Mouse (Mus musculus) liver (tissue): ENCODE data around the gene Timm8a2.
A peak's percentile ranks its signal among the peaks of the same experiment; 100 is the strongest.

Source experiments
- DNase-seq: peaks from one replicate; pipeline ENCODE4 v3.0.0-alpha.2; 2020; ENCODE audit warnings: mixed read lengths

Gene Timm8a2

GRCm38 (mm10) chr14:122034451-122034850 is at the start of gene Timm8a2:
Gene Timm8a2 (plus strand): TSS chr14:122034674.
- no peak for DNase-seq

GRCm38 (mm10) chr14:121985477-121985876 is 49.0 kb upstream of the Timm8a2 start:
- DNase-seq: no peak

GRCm38 (mm10) chr14:121986028-121986427 is 48.4 kb upstream of the Timm8a2 start:
- DNase-seq: no peak

GRCm38 (mm10) chr14:121987287-121987686 is 47.2 kb upstream of the Timm8a2 start:
- no peak for DNase-seq

- no peak for DNase-seq
These were observed 46.8 kb upstream of the Timm8a2 start for GRCm38 (mm10) chr14:121987691-121988090.

GRCm38 (mm10) chr14:121989331-121989730 is 45.1 kb upstream of the Timm8a2 start:
- no peak for DNase-seq

GRCm38 (mm10) chr14:121989869-121990268 is 44.6 kb upstream of the Timm8a2 start:
- no peak for DNase-seq

GRCm38 (mm10) chr14:121990897-121991296 is 43.6 kb upstream of the Timm8a2 start:
- no peak for DNase-seq

- no peak for DNase-seq
These were observed 42.6 kb upstream of the Timm8a2 start for GRCm38 (mm10) chr14:121991921-121992320.

- DNase-seq: no peak
These were observed 41.8 kb upstream of the Timm8a2 start for GRCm38 (mm10) chr14:121992395-121993280.

GRCm38 (mm10) chr14:121993616-121994015 is 40.9 kb upstream of the Timm8a2 start:
- DNase-seq: no peak

GRCm38 (mm10) chr14:121994171-121994700 is 40.2 kb upstream of the Timm8a2 start:
- no peak for DNase-seq

GRCm38 (mm10) chr14:121994846-121995556 is 39.5 kb upstream of the Timm8a2 start:
- no peak for DNase-seq

- no peak for DNase-seq
These were observed 39.0 kb upstream of the Timm8a2 start for GRCm38 (mm10) chr14:121995557-121995870.

- DNase-seq: no peak
These were observed 37.7 kb upstream of the Timm8a2 start for GRCm38 (mm10) chr14:121996786-121997185.

- DNase-seq: no peak
These were observed 35.0 kb upstream of the Timm8a2 start for GRCm38 (mm10) chr14:121999455-121999854.

- DNase-seq: no peak
These were observed 33.9 kb upstream of the Timm8a2 start for GRCm38 (mm10) chr14:122000346-122001105.

- DNase-seq: no peak
These were observed 32.2 kb upstream of the Timm8a2 start for GRCm38 (mm10) chr14:122002224-122002623.

- DNase-seq: no peak
These were observed 30.7 kb upstream of the Timm8a2 start for GRCm38 (mm10) chr14:122003812-122004211.

- no peak for DNase-seq
These were observed 26.2 kb upstream of the Timm8a2 start for GRCm38 (mm10) chr14:122008261-122008660.

- peak; percentile 27 for DNase-seq
These were observed 25.0 kb upstream of the Timm8a2 start for GRCm38 (mm10) chr14:122009502-122009901.

- no peak for DNase-seq
These were observed 24.2 kb upstream of the Timm8a2 start for GRCm38 (mm10) chr14:122010301-122010700.

- DNase-seq: no peak
These were observed 22.7 kb upstream of the Timm8a2 start for GRCm38 (mm10) chr14:122011768-122012167.
